Comparison of ENCODE assay signal across 21 mouse cellular contexts in genomic region chr16:6313689-6314088, GRCm38 (mm10).
DNase-seq lines count a peak whose midpoint lies in the region; ATAC-seq lines count a peak whose summit lies in the region.
"Had no signal": no experiment of that assay in that cellular context is flagged by ENCODE, and none has a peak within 500 bp of the region (broad histone marks: within the 10 kb centered on the region; RNA-seq: fewer than 3 reads in every experiment).

No protein-coding gene starts in this region.

- H3K36me3 ChIP-seq in neural tube, embryonic 15.5 days: no peaks in the 10 kb centered on the region
- H3K36me3 ChIP-seq: limb, embryonic 12.5 days; midbrain, embryonic 12.5 days had no signal

- peak overlapping the region; percentile 30; the same call in 1 of the 2 replicates for H3K27ac ChIP-seq in neural tube, embryonic 15.5 days (replicated peaks)
- H3K27ac ChIP-seq: limb, embryonic 12.5 days; liver, embryonic 14.5 days; macrophage; midbrain, embryonic 12.5 days had no signal

- WGBS in neural tube, embryonic 15.5 days: 56% methylated on average over 6 of the region's 6 CpGs

- no peaks in the 10 kb centered on the region for H3K9me3 ChIP-seq in neural tube, embryonic 15.5 days (replicated peaks)
- H3K9me3 ChIP-seq: limb, embryonic 12.5 days; midbrain, embryonic 12.5 days had no signal

- H3K4me3 ChIP-seq in neural tube, embryonic 15.5 days (replicated peaks): no peak overlapping the region
- H3K4me3 ChIP-seq: limb, embryonic 12.5 days; midbrain, embryonic 12.5 days had no signal

- DNase-seq in layer of hippocampus, adult 11-12 months (ENCODE audit: low spot score): peak; percentile 27
- DNase-seq in layer of hippocampus, adult 9-10 months (ENCODE audit: low spot score): no peak
- DNase-seq in neural tube, embryonic 10.5 days (ENCODE audit: extremely low spot score, low spot score): no peak
- peak; percentile 22 to 46 for DNase-seq in layer of hippocampus, postnatal 14 days (ENCODE audit: low spot score in 2 of 2)
- peak; percentile 51 for DNase-seq in right cerebral cortex, postnatal 25 days
- DNase-seq in cerebellum, adult 9-11 months: no peak
- no peak for DNase-seq in adrenal gland, postnatal 14 days
- DNase-seq: adrenal gland, adult 8-10 months; cerebellum, adult 8-10 months; embryo, embryonic 11 days; heart, adult 18-20 months; heart, postnatal 4 days; kidney, adult 18-20 months; kidney, postnatal 36 days; thymus, postnatal 25 days had no signal

- H3K9ac ChIP-seq in neural tube, embryonic 15.5 days (replicated peaks): no peak overlapping the region
- H3K9ac ChIP-seq: limb, embryonic 12.5 days; liver, embryonic 14.5 days; midbrain, embryonic 12.5 days had no signal

- no peak overlapping the region for H3K4me2 ChIP-seq in neural tube, embryonic 15.5 days
- H3K4me2 ChIP-seq: limb, embryonic 12.5 days; midbrain, embryonic 12.5 days had no signal

- no peaks in the 10 kb centered on the region for H3K27me3 ChIP-seq in neural tube, embryonic 15.5 days (replicated peaks)
- H3K27me3 ChIP-seq: limb, embryonic 12.5 days; midbrain, embryonic 12.5 days had no signal

- no peak for ATAC-seq in neural tube, embryonic 15.5 days (ENCODE audit: low FRiP score)
- ATAC-seq: forebrain, embryonic 14.5 days had no signal

- peaks cover 3% of the 10 kb centered on the region; the same call in 1 of the 2 replicates for H3K4me1 ChIP-seq in neural tube, embryonic 15.5 days
- H3K4me1 ChIP-seq: limb, embryonic 12.5 days; midbrain, embryonic 12.5 days had no signal

Comparison
In these comparisons a context has a peak if more than half of its experiments do, and no peak if none do; other contexts are left out.
1. DNase-seq: peak in layer of hippocampus, adult 11-12 months (single experiment), layer of hippocampus, postnatal 14 days (2 of 2) and right cerebral cortex, postnatal 25 days (single experiment); none in layer of hippocampus, adult 9-10 months (single experiment), neural tube, embryonic 10.5 days (single experiment), cerebellum, adult 9-11 months (single experiment) and adrenal gland, postnatal 14 days (single experiment).